Mouse (Mus musculus): ENCODE measurements at regions not wholly inside any gene's neighbourhood (a gene's known extent, or its start where the extent isn't known, plus 50 kb on each side); places are given as distances from the start of the nearest gene placed in this dataset.
A peak's percentile ranks its signal among the peaks of the same experiment; 100 is the strongest.
"Not testable (repeated sequence)": the region's sequence is repeated elsewhere in the genome, so short reads cannot be mapped to it uniquely, and the experiment has no call there.

- Histone ChIP-seq H3K27me3 (ENCODE audit: insufficient read depth, low read length) (no peaks in the 10 kb centered on the region), H3K4me2 (ENCODE audit: low read depth, low read length) (no peak overlapping the region), H3K4me3 (ENCODE audit: low read length) (no peak overlapping the region), H3K27ac (no peak overlapping the region), H3K9ac (replicated peaks; ENCODE audit: low read length) (no peak overlapping the region), H3K4me1 (ENCODE audit: insufficient read depth, low read length) (no peaks in the 10 kb centered on the region), H3K36me3 (ENCODE audit: insufficient read depth, low read length) (no peaks in the 10 kb centered on the region), H3K9me3 (ENCODE audit: low read length) (no peaks in the 10 kb centered on the region)
- TF ChIP-seq CTCF (IDR thresholded peaks at IDR 0.05; ENCODE audit: low read depth) = no peak
- 91% methylated on average over 4 of the region's 4 CpGs for WGBS
- ATAC-seq (no peak), DNase-seq (ENCODE audit: low spot score) (no peak)
Measured at GRCm38 (mm10) chr6:109814990-109815389, 830.4 kb upstream of the Grm7 start.

GRCm38 (mm10) chr6:109848313-109848712 lies 797.1 kb upstream of the Grm7 start:
- no peak for TF ChIP-seq CTCF (IDR thresholded peaks at IDR 0.05; ENCODE audit: low read depth)
- Histone ChIP-seq H3K27ac (no peak overlapping the region), H3K9ac (replicated peaks; ENCODE audit: low read length) (no peak overlapping the region), H3K9me3 (ENCODE audit: low read length) (peaks cover 7% of the 10 kb centered on the region; the same call in 1 of the 2 replicates), H3K4me2 (ENCODE audit: low read depth, low read length) (no peak overlapping the region), H3K4me3 (ENCODE audit: low read length) (no peak overlapping the region), H3K4me1 (ENCODE audit: insufficient read depth, low read length) (no peaks in the 10 kb centered on the region), H3K27me3 (ENCODE audit: insufficient read depth, low read length) (no peaks in the 10 kb centered on the region), H3K36me3 (ENCODE audit: insufficient read depth, low read length) (no peaks in the 10 kb centered on the region)
- ATAC-seq = no peak
- no peak for DNase-seq (ENCODE audit: low spot score)
- 84% methylated on average over 3 of the region's 3 CpGs for WGBS

GRCm38 (mm10) chr6:109855806-109856205 lies 789.6 kb upstream of the Grm7 start:
- no peak for TF ChIP-seq CTCF (IDR thresholded peaks at IDR 0.05; ENCODE audit: low read depth)
- WGBS = 59% methylated on average over 1 of the region's 1 CpGs
- H3K9me3 ChIP-seq (ENCODE audit: low read length) = no peaks in the 10 kb centered on the region
- DNase-seq (ENCODE audit: low spot score) = no peak
- H3K36me3 ChIP-seq (ENCODE audit: insufficient read depth, low read length) = no peaks in the 10 kb centered on the region
- H3K27ac ChIP-seq = no peak overlapping the region
- no peaks in the 10 kb centered on the region for H3K4me1 ChIP-seq (ENCODE audit: insufficient read depth, low read length)
- ATAC-seq = no peak
- H3K9ac ChIP-seq (replicated peaks; ENCODE audit: low read length) = no peak overlapping the region
- no peaks in the 10 kb centered on the region for H3K27me3 ChIP-seq (ENCODE audit: insufficient read depth, low read length)
- no peak overlapping the region for H3K4me3 ChIP-seq (ENCODE audit: low read length)
- H3K4me2 ChIP-seq (ENCODE audit: low read depth, low read length) = no peak overlapping the region

GRCm38 (mm10) chr6:109863411-109863810 lies 782.0 kb upstream of the Grm7 start:
- no peak overlapping the region for H3K4me2 ChIP-seq (ENCODE audit: low read depth, low read length)
- no peaks in the 10 kb centered on the region for H3K9me3 ChIP-seq (ENCODE audit: low read length)
- DNase-seq (ENCODE audit: low spot score) (no peak), ATAC-seq (no peak)
- H3K4me1 ChIP-seq (ENCODE audit: insufficient read depth, low read length) = no peaks in the 10 kb centered on the region
- H3K4me3 ChIP-seq (ENCODE audit: low read length) = no peak overlapping the region
- H3K9ac ChIP-seq (replicated peaks; ENCODE audit: low read length) = no peak overlapping the region
- no peak overlapping the region for H3K27ac ChIP-seq
- no peak for TF ChIP-seq CTCF (IDR thresholded peaks at IDR 0.05; ENCODE audit: low read depth)
- H3K27me3 ChIP-seq (ENCODE audit: insufficient read depth, low read length) = no peaks in the 10 kb centered on the region
- 84% methylated on average over 4 of the region's 4 CpGs for whole genome bisulfite sequencing
- H3K36me3 ChIP-seq (ENCODE audit: insufficient read depth, low read length) = no peaks in the 10 kb centered on the region

GRCm38 (mm10) chr6:109874187-109874586 lies 771.2 kb upstream of the Grm7 start:
- H3K9me3 ChIP-seq (ENCODE audit: low read length) = no peaks in the 10 kb centered on the region
- no peaks in the 10 kb centered on the region for H3K36me3 ChIP-seq (ENCODE audit: insufficient read depth, low read length)
- no peak for ATAC-seq
- H3K4me2 ChIP-seq (ENCODE audit: low read depth, low read length) = no peak overlapping the region
- no peak for TF ChIP-seq CTCF (IDR thresholded peaks at IDR 0.05; ENCODE audit: low read depth)
- no peaks in the 10 kb centered on the region for H3K27me3 ChIP-seq (ENCODE audit: insufficient read depth, low read length)
- WGBS = 39% methylated on average over 2 of the region's 2 CpGs
- peak; percentile 46 for DNase-seq (ENCODE audit: low spot score)
- H3K27ac ChIP-seq = no peak overlapping the region
- H3K9ac ChIP-seq (replicated peaks; ENCODE audit: low read length) = no peak overlapping the region
- no peak overlapping the region for H3K4me3 ChIP-seq (ENCODE audit: low read length)
- no peaks in the 10 kb centered on the region for H3K4me1 ChIP-seq (ENCODE audit: insufficient read depth, low read length)

GRCm38 (mm10) chr6:109874625-109875040 lies 770.7 kb upstream of the Grm7 start:
- ATAC-seq = no peak

GRCm38 (mm10) chr6:109875548-109875947 lies 769.8 kb upstream of the Grm7 start:
- not testable (repeated sequence) for H3K9me3 ChIP-seq (ENCODE audit: low read length); ATAC-seq; H3K36me3 ChIP-seq (ENCODE audit: insufficient read depth, low read length); H3K4me1 ChIP-seq (ENCODE audit: insufficient read depth, low read length); H3K27ac ChIP-seq; DNase-seq (ENCODE audit: low spot score); H3K27me3 ChIP-seq (ENCODE audit: insufficient read depth, low read length); H3K4me3 ChIP-seq (ENCODE audit: low read length); H3K4me2 ChIP-seq (ENCODE audit: low read depth, low read length); H3K9ac ChIP-seq (replicated peaks; ENCODE audit: low read length)
- 91% methylated on average over 3 of the region's 3 CpGs for WGBS

More at GRCm38 (mm10) chr6:109874625-109875040, 770.7 kb upstream of the Grm7 start:
- no peak for DNase-seq (ENCODE audit: low spot score)
- Histone ChIP-seq H3K4me2 (ENCODE audit: low read depth, low read length) (no peak overlapping the region), H3K36me3 (ENCODE audit: insufficient read depth, low read length) (no peaks in the 10 kb centered on the region), H3K4me1 (ENCODE audit: insufficient read depth, low read length) (no peaks in the 10 kb centered on the region), H3K9ac (replicated peaks; ENCODE audit: low read length) (no peak overlapping the region), H3K27me3 (ENCODE audit: insufficient read depth, low read length) (no peaks in the 10 kb centered on the region), H3K27ac (no peak overlapping the region), H3K4me3 (ENCODE audit: low read length) (no peak overlapping the region), H3K9me3 (ENCODE audit: low read length) (no peaks in the 10 kb centered on the region)
- 42% methylated on average over 6 of the region's 6 CpGs for WGBS
- TF ChIP-seq CTCF (IDR thresholded peaks at IDR 0.05; ENCODE audit: low read depth) = no peak
